9 mouse cellular contexts compared by ENCODE assay signal in the genomic region with DNA sequence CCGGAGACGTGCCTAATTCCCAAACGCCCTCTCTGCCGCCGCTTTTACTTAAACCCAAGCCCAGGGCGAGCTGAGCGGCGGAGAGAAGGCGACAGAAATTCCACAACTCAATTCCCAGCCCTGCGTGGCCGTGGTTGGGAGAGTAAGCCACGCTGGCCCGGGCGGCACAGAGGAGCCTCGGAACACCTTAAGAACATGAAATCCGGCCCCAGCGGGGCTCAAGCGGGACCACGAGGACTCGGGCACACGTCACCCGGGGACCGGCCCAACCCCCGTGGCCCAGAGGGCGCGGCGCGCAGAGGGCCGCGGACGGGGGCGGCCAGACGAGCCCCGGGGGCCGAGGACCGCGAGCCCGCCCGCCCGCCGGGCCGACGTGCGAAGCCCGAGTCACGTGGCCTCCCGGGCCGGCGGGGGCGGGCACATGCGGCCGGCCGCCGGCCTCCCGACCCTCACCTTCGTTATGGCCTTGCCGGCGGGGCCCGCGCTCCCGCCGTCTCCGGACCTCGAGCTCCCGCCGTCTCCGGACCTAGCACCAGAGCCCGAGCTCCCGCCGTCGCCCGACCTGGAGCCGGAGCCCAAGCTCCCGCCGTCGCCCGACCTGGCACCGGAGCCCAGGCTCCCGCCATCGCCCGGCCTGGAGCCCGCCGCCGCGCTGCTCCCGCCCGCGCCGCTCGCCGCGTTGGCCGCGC. TPM values are rescaled to one million over a fixed set of nuclear protein-coding genes. Genes with fewer than 3 reads are reported as not detected.
A peak's percentile ranks its signal among the peaks of the same experiment; 100 is the strongest.
DNase-seq lines count a peak whose midpoint lies in the region; ATAC-seq and TF ChIP-seq lines count a peak whose summit lies in the region.
"Had no signal": no experiment of that assay in that cellular context is flagged by ENCODE, and none has a peak within 500 bp of the region (broad histone marks: within the 10 kb centered on the region; RNA-seq: fewer than 3 reads in every experiment).

No protein-coding gene starts in this region.

- peak overlapping the region; percentile 98 for H3K9ac ChIP-seq in ES-Bruce4 (ENCODE audit: low read depth, poor library complexity, severe bottlenecking)
- H3K9ac ChIP-seq in hindbrain, embryonic 12.5 days = peak overlapping the region; percentile 95

- TF ChIP-seq POLR2A in ES-Bruce4 (IDR thresholded peaks at IDR 0.05; ENCODE audit: insufficient read depth, low read length) = no peak

- TF ChIP-seq CTCF in ES-Bruce4 (IDR thresholded peaks at IDR 0.05; ENCODE audit: low read depth, low read length) = no peak

- no peak for TF ChIP-seq EP300 in ES-Bruce4 (IDR thresholded peaks at IDR 0.05; ENCODE audit: insufficient read depth, low read depth, low read length)

- no peaks in the 10 kb centered on the region for H3K9me3 ChIP-seq in ES-Bruce4 (replicated peaks; ENCODE audit: control insufficient read depth, insufficient read depth, low read length, poor library complexity, severe bottlenecking)
- no peaks in the 10 kb centered on the region for H3K9me3 ChIP-seq in hindbrain, embryonic 12.5 days (replicated peaks)

- peak overlapping the region; percentile 84 for H3K4me2 ChIP-seq in hindbrain, embryonic 12.5 days (replicated peaks)

- H3K27me3 ChIP-seq in ES-Bruce4 (ENCODE audit: control insufficient read depth, insufficient read depth, low read length, poor library complexity, severe bottlenecking) = no peaks in the 10 kb centered on the region
- no peaks in the 10 kb centered on the region for H3K27me3 ChIP-seq in hindbrain, embryonic 12.5 days

- DNase-seq in c-Kit-negative CD71-positive TER-119-positive erythroid progenitor cells, embryonic 14.5 days (ENCODE audit: low read depth, low spot score) = peak; percentile 48
- DNase-seq in left cerebral cortex, adult 18-20 months (ENCODE audit: low spot score in 2 of 2) = peak; percentile 39 to 51
- DNase-seq in lung, postnatal 25 days (ENCODE audit: low spot score) = peak; percentile 48
- DNase-seq in retina, embryonic 14.5 days (ENCODE audit: low spot score) = peak; percentile 55
- DNase-seq in thymus, postnatal 4 days = peak; percentile 68

- H3K36me3 ChIP-seq in ES-Bruce4 (ENCODE audit: control insufficient read depth, insufficient read depth, low read length, poor library complexity, severe bottlenecking) = peaks cover 34% of the 10 kb centered on the region
- H3K36me3 ChIP-seq in hindbrain, embryonic 12.5 days = 0 out of 2 replicates have a peak, but pooled peaks cover 5% of the 10 kb centered on the region

- WGBS in hindbrain, embryonic 12.5 days = 3% methylated on average over 89 of the region's 94 CpGs

- no peaks in the 10 kb centered on the region for H3K4me1 ChIP-seq in ES-Bruce4 (ENCODE audit: control insufficient read depth, insufficient read depth, low read length)
- H3K4me1 ChIP-seq in hindbrain, embryonic 12.5 days = peaks cover 24% of the 10 kb centered on the region

- peak overlapping the region; percentile 100 for H3K4me3 ChIP-seq in ES-Bruce4 (ENCODE audit: low read depth, low read length)
- H3K4me3 ChIP-seq in hindbrain, embryonic 12.5 days = peak overlapping the region; percentile 92

- ATAC-seq in frontal cortex, adult (ENCODE audit: low TSS enrichment) = peak; percentile 17; the same call in 1 of the 2 replicates
- ATAC-seq in hindbrain, embryonic 12.5 days (ENCODE audit: low FRiP score) = peak; percentile 31

- H3K27ac ChIP-seq in ES-Bruce4 (ENCODE audit: insufficient read depth, low read length) = peak overlapping the region; percentile 60
- H3K27ac ChIP-seq in hindbrain, embryonic 12.5 days = peak overlapping the region; percentile 98

RNA-seq across cellular contexts. Expression of a gene that starts 0.9 kb away (rescaled TPM):
- polyA plus RNA-seq in ES-Bruce4 (2011; ENCODE audit: insufficient read depth, insufficient read length, low read depth, missing spikeins) = 348 and 354 TPM in 2 replicates
- polyA plus RNA-seq in hindbrain, embryonic 12.5 days (2016; fragmentation: Nextera tagmentation; extraction: Ambion mirVana) = 101 and 110 TPM in 2 replicates
- total RNA-seq in left cerebral cortex, adult 18-20 months (2021) = 10 to 100 TPM; 81.6 to 86.9 TPM

RNA-seq across cellular contexts. Expression of a gene that starts 59.7 kb away (rescaled TPM):
- 163 and 200 TPM in 2 replicates for polyA plus RNA-seq in ES-Bruce4 (2011; ENCODE audit: insufficient read depth, insufficient read length, low read depth, missing spikeins)
- 56.2 and 59.1 TPM in 2 replicates for polyA plus RNA-seq in hindbrain, embryonic 12.5 days (2016; fragmentation: Nextera tagmentation; extraction: Ambion mirVana)
- total RNA-seq in left cerebral cortex, adult 18-20 months (2021) = 10 to 100 TPM; 17.0 to 20.7 TPM

RNA-seq across cellular contexts. Expression of a gene that starts 59.9 kb away (rescaled TPM):
- 2.6 and 4.4 TPM in 2 replicates for polyA plus RNA-seq in ES-Bruce4 (2011; ENCODE audit: insufficient read depth, insufficient read length, low read depth, missing spikeins)
- 3.4 and 3.5 TPM in 2 replicates for polyA plus RNA-seq in hindbrain, embryonic 12.5 days (2016; fragmentation: Nextera tagmentation; extraction: Ambion mirVana)
- total RNA-seq in left cerebral cortex, adult 18-20 months (2021) = not detected
- total RNA-seq: gastrocnemius, postnatal 36 days had no signal

Comparison
In these comparisons a context has a peak if more than half of its experiments do, and no peak if none do; other contexts are left out.
1. Peak in every context shown above with its lines: DNase-seq, ATAC-seq, H3K4me3 ChIP-seq and H3K27ac ChIP-seq.